Mouse (Mus musculus) gastrocnemius, adult 2 months (tissue): ENCODE measurements around the gene Gm4756. TPM values are rescaled to one million over a fixed set of nuclear protein-coding genes. Genes with fewer than 3 reads are reported as not detected.
A peak's percentile ranks its signal among the peaks of the same experiment; 100 is the strongest.
"Not testable (repeated sequence)": the region's sequence is repeated elsewhere in the genome, so short reads cannot be mapped to it uniquely, and the experiment has no call there.

Source experiments
- DNase-seq: peaks from one replicate; pipeline ENCODE4 v3.0.0; 2022
- H3K27ac ChIP-seq: fragments of 200-600 bp; 2 replicates; pipeline ENCODE4 v1.8.1; 2022; ENCODE audit warnings: mild to moderate bottlenecking
- H3K4me3 ChIP-seq: fragments of 200-600 bp; 2 replicates; pipeline ENCODE4 v1.8.1; 2022; ENCODE audit warnings: mild to moderate bottlenecking, moderate library complexity
- CTCF ChIP-seq: fragments of 200-600 bp; IDR thresholded peaks from 2 replicates; pipeline ENCODE4 v1.8.1; 2022; ENCODE audit warnings: antibody characterized with exemption, mild to moderate bottlenecking, moderate library complexity
- intact Hi-C: fragments of 180-260 bp; cut with DNase I; formaldehyde crosslinking; loops from one replicate; pipeline ENCODE4 v1.15.1; 2025
- total RNA-seq, 2 experiments: library from RNA; stranded (reverse); gene quantifications; 2 replicates each; pipeline ENCODE4 v1.2.3; 2021

Gene Gm4756
- total RNA-seq, 2 experiments from 2014 or later = not detected

GRCm38 (mm10) chr12:72622853-72623496, 26.5 kb downstream of the Gm4756 start:
- intact Hi-C loops = no loop called here
- DNase-seq = no peak
- no peak for TF ChIP-seq CTCF
- H3K4me3 ChIP-seq = no peak overlapping the region
- no peak overlapping the region for H3K27ac ChIP-seq

- Histone ChIP-seq H3K27ac (no peak overlapping the region), H3K4me3 (no peak overlapping the region)
- intact Hi-C loops = no loop called here
- TF ChIP-seq CTCF = no peak
- DNase-seq = no peak
Measured at GRCm38 (mm10) chr12:72621441-72621840, 28.0 kb downstream of the Gm4756 start.

- TF ChIP-seq CTCF = no peak
- intact Hi-C loops = no loop called here
- no peak overlapping the region for H3K27ac ChIP-seq
- H3K4me3 ChIP-seq = no peak overlapping the region
- no peak for DNase-seq
Measured at GRCm38 (mm10) chr12:72620856-72621255, 28.6 kb downstream of the Gm4756 start.

GRCm38 (mm10) chr12:72612053-72612452, 37.4 kb downstream of the Gm4756 start:
- intact Hi-C loops = no loop called here
- DNase-seq = no peak
- Histone ChIP-seq H3K4me3 (no peak overlapping the region), H3K27ac (no peak overlapping the region)
- TF ChIP-seq CTCF = no peak

GRCm38 (mm10) chr12:72598731-72599130, 50.7 kb downstream of the Gm4756 start:
- intact Hi-C loops, DNase-seq: not testable (repeated sequence)

GRCm38 (mm10) chr12:72594001-72594400, 55.5 kb downstream of the Gm4756 start:
- DNase-seq = no peak
- Histone ChIP-seq H3K27ac (no peak overlapping the region), H3K4me3 (no peak overlapping the region)
- TF ChIP-seq CTCF = no peak
- intact Hi-C loops = no loop called here

More at GRCm38 (mm10) chr12:72598731-72599130, 50.7 kb downstream of the Gm4756 start:
- not testable (repeated sequence) for H3K4me3 ChIP-seq, H3K27ac ChIP-seq

GRCm38 (mm10) chr12:72592991-72593390, 56.5 kb downstream of the Gm4756 start:
- intact Hi-C loops = no loop called here
- Histone ChIP-seq H3K4me3 (no peak overlapping the region), H3K27ac (no peak overlapping the region)
- DNase-seq = no peak
- no peak for TF ChIP-seq CTCF

- DNase-seq = no peak
- no peak for TF ChIP-seq CTCF
- Histone ChIP-seq H3K27ac (no peak overlapping the region), H3K4me3 (no peak overlapping the region)
- intact Hi-C loops = no loop called here
Measured at GRCm38 (mm10) chr12:72585339-72585738, 64.1 kb downstream of the Gm4756 start.

GRCm38 (mm10) chr12:72583099-72583498, 66.4 kb downstream of the Gm4756 start:
- no peak for TF ChIP-seq CTCF
- no peak for DNase-seq
- Histone ChIP-seq H3K4me3 (no peak overlapping the region), H3K27ac (no peak overlapping the region)
- intact Hi-C loops = no loop called here

- peak; percentile 16 for DNase-seq
- Histone ChIP-seq H3K4me3 (no peak overlapping the region), H3K27ac (no peak overlapping the region)
- no peak for TF ChIP-seq CTCF
- intact Hi-C loops = no loop called here
Measured at GRCm38 (mm10) chr12:72582021-72582420, 67.4 kb downstream of the Gm4756 start.

GRCm38 (mm10) chr12:72564281-72564795, 85.1 kb downstream of the Gm4756 start:
- Histone ChIP-seq H3K4me3 (no peak overlapping the region), H3K27ac (no peak overlapping the region)
- TF ChIP-seq CTCF = no peak
- intact Hi-C loops = no loop called here
- DNase-seq = no peak

- Histone ChIP-seq H3K4me3 (no peak overlapping the region), H3K27ac (no peak overlapping the region)
- TF ChIP-seq CTCF = no peak
- intact Hi-C loops = no loop called here
- DNase-seq = no peak
Measured at GRCm38 (mm10) chr12:72554347-72554746, 95.1 kb downstream of the Gm4756 start.

- H3K4me3 ChIP-seq = no peak overlapping the region
- H3K27ac ChIP-seq = peak overlapping the region; percentile 43; the same call in 1 of the 2 replicates
- no peak for TF ChIP-seq CTCF
- no peak for DNase-seq
- intact Hi-C loops = loop anchor here (5.0 kb wide), 2 partner anchors 124 to 224 kb away; partner anchors contain the start of gene Dhrs7
Measured at GRCm38 (mm10) chr12:72538571-72538970, 110.9 kb downstream of the Gm4756 start.
